Mouse (Mus musculus) G1E (cell line): ENCODE data around the gene Unc50. TPM values are rescaled to one million over a fixed set of nuclear protein-coding genes. Genes with fewer than 3 reads are reported as not detected.
A peak's percentile ranks its signal among the peaks of the same experiment; 100 is the strongest.

Source experiments
- ATAC-seq: 2 replicates; pipeline ENCODE4 v1.8.0; 2016; ENCODE audit warnings: mild to moderate bottlenecking; ENCODE audit not compliant: insufficient number of reproducible peaks, poor library complexity, low FRiP score, severe bottlenecking; ENCODE audit errors: extremely low read depth
- DNase-seq: peaks from one replicate; pipeline ENCODE4 v3.0.0; 2012; ENCODE audit warnings: low spot score
- H3K27me3 ChIP-seq: 2 replicates; pipeline ENCODE4 v1.6.1; 2012; ENCODE audit warnings: mild to moderate bottlenecking, low read length, inconsistent platforms; ENCODE audit not compliant: insufficient read depth
- H3K36me3 ChIP-seq: replicated peaks from 2 replicates; pipeline ENCODE3; 2012; ENCODE audit warnings: mild to moderate bottlenecking, inconsistent platforms
- H3K4me1 ChIP-seq: 2 replicates; pipeline ENCODE4 v1.6.1; 2012; ENCODE audit warnings: low read depth, low read length, inconsistent platforms, mixed read lengths; ENCODE audit not compliant: insufficient read depth
- H3K4me3 ChIP-seq: 2 replicates; pipeline ENCODE4 v1.5.1; 2012; ENCODE audit warnings: low read depth, mild to moderate bottlenecking, inconsistent platforms, low read length, moderate library complexity, mixed read lengths
- H3K9me3 ChIP-seq: replicated peaks from 2 replicates; pipeline ENCODE4 v1.6.1; 2012; ENCODE audit warnings: inconsistent platforms
- CTCF ChIP-seq: IDR thresholded peaks from 2 replicates; pipeline ENCODE4 v1.5.1; 2012; ENCODE audit warnings: low read depth, low read length, inconsistent platforms, mixed read lengths
- GATA1 ChIP-seq: IDR thresholded peaks from 2 replicates; pipeline ENCODE4 v1.6.1; 2012; ENCODE audit warnings: borderline replicate concordance, low read length, inconsistent platforms, mixed read lengths
- GATA2 ChIP-seq: IDR thresholded peaks from 2 replicates; pipeline ENCODE4 v1.6.1; 2012; ENCODE audit warnings: low read depth, low read length, inconsistent platforms, borderline replicate concordance
- POLR2AphosphoS5 ChIP-seq: IDR thresholded peaks from 2 replicates; pipeline ENCODE4 v1.6.1; 2012; ENCODE audit warnings: low read depth, low read length, inconsistent platforms; ENCODE audit not compliant: insufficient replicate concordance
- TAL1 ChIP-seq: conservative IDR thresholded peaks from 2 replicates; pipeline ENCODE4 v1.6.1; 2012; ENCODE audit warnings: low read depth, low read length, inconsistent platforms, mixed read lengths
- polyA plus RNA-seq: library from polyadenylated mRNA; stranded (reverse); fragments of >175 nt; gene quantifications from 2 replicates; pipeline ENCODE4 v1.2.3, GENCODE M21; 2012
- total RNA-seq, 2 experiments: library from RNA; stranded (forward) in 1 of 2; stranded (reverse) in 1 of 2; fragments of 200-1000 nt in 1 of 2; fragments of >200 nt in 1 of 2; fragmentation: Nextera tagmentation in 1 of 2; gene quantifications; 2 replicates each; pipeline ENCODE4 v1.2.3; 2014 to 2017

The Unc50 gene
- total and polyA plus RNA-seq, 3 experiments: 39.7 to 119 (median 44.7) TPM

DNA sequence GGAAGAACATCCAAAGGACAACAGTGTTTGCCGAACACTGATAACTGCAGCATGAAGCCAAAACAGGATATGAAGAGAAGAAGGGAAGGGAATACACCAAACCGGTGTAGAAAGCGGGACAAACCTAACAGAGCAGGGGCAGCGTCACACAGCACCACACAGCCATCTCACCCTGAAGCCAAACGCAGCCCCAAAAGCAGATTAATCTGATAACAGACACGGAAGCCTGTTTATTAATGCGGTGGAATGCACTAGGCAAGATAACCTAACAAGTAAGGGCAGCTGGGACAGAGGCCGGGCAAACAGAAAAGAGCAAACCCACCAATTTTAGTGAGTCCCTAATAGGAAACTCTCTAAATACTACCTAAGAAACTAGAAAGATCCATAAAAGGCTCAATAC, 49.8 kb downstream of the Unc50 start:
- Histone ChIP-seq H3K4me1 (peaks cover 77% of the 10 kb centered on the region), H3K4me3 (peak overlapping the region; percentile 31; the same call in 1 of the 2 replicates), H3K36me3 (peaks cover 48% of the 10 kb centered on the region), H3K27me3 (no peaks in the 10 kb centered on the region), H3K9me3 (peaks cover 2% of the 10 kb centered on the region)
- ATAC-seq: peak; percentile 41
- no peak for DNase-seq
- TF ChIP-seq GATA1 (no peak), TAL1 (peak; percentile 57; the same call in 1 of the 2 replicates)

DNA sequence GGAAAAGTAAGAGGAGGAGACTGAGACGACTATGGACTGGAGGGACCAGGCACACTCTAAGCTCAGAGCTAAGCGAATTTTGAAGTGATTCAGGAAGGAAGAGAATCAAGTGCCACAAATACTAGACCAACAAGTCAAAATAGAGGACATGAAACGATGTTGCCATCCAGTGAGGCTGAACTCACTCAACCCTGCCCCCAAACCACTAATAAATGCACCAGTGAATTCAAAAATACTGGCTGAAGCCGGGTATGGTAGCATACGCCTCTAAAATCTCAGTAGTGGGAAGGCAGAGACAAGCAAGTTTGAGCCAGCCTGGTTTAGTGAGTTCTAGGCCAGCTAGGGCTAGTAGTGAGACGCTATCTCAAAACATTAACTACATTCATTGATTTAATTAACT, 50.8 kb downstream of the Unc50 start:
- ATAC-seq (no peak), DNase-seq (no peak)
- Histone ChIP-seq H3K36me3 (peaks cover 52% of the 10 kb centered on the region), H3K4me1 (peaks cover 71% of the 10 kb centered on the region), H3K9me3 (peaks cover 2% of the 10 kb centered on the region), H3K27me3 (no peaks in the 10 kb centered on the region), H3K4me3 (peak overlapping the region; percentile 11; the same call in 1 of the 2 replicates)
- no peak for TF ChIP-seq GATA1
- no peak for TF ChIP-seq CTCF

DNA sequence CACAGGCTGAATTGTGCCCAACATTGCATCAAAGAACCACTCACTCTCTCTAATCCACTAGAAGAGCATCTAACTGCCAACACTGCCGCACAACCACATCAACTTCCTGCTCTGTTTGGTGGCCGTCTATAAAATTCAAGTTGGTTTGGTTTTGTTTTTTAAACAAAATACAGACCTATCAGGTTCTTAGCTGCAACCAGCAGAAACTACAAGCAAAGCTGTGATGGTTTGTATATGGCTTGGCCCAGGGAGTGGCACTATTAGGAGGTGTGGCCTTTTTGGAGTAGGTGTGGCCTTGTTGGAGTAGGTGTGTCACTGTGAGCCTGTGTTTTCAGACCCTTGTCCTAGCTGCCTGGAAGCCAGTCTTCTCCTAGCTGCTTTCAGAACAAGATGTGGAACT, 51.4 kb downstream of the Unc50 start:
- H3K36me3 ChIP-seq: peaks cover 53% of the 10 kb centered on the region
- H3K27me3 ChIP-seq: no peaks in the 10 kb centered on the region
- no peak for DNase-seq
- ATAC-seq: no peak
- H3K4me3 ChIP-seq: no peak overlapping the region
- TF ChIP-seq TAL1 (no peak), GATA2 (no peak), GATA1 (no peak), CTCF (no peak), POLR2AphosphoS5 (no peak)
- H3K9me3 ChIP-seq: peaks cover 2% of the 10 kb centered on the region
- peaks cover 67% of the 10 kb centered on the region for H3K4me1 ChIP-seq

DNA sequence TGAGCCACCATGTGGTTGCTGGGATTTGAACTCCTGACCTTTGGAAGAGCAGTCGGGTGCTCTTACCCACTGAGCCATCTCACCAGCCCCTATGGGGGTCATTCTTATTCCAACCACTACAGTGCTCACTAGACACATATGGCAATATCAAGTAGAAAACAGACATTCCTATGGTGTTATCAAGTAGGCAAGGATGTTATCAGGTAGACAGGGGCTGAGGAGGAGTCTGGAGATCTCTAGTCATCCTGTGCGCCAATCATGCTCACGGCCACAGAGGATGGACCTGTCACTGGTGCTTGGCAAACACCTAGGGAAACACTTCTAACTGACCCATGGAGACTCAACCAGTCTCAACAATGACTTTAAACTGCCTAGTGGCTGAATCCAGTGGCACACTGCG, 54.7 kb downstream of the Unc50 start:
- Histone ChIP-seq H3K4me3 (no peak overlapping the region), H3K27me3 (no peaks in the 10 kb centered on the region), H3K9me3 (peaks cover 2% of the 10 kb centered on the region), H3K36me3 (peaks cover 79% of the 10 kb centered on the region), H3K4me1 (peaks cover 52% of the 10 kb centered on the region)
- TF ChIP-seq POLR2AphosphoS5: no peak
- no peak for TF ChIP-seq GATA2
- no peak for TF ChIP-seq TAL1
- no peak for TF ChIP-seq CTCF
- TF ChIP-seq GATA1: no peak
- ATAC-seq (no peak), DNase-seq (no peak)

GRCm38 (mm10) chr1:37486439-37486838, 56.5 kb downstream of the Unc50 start:
- TF ChIP-seq TAL1 (no peak), GATA2 (no peak), POLR2AphosphoS5 (no peak), GATA1 (no peak), CTCF (no peak)
- Histone ChIP-seq H3K9me3 (peaks cover 2% of the 10 kb centered on the region), H3K36me3 (peaks cover 85% of the 10 kb centered on the region), H3K4me1 (peaks cover 47% of the 10 kb centered on the region), H3K4me3 (no peak overlapping the region), H3K27me3 (no peaks in the 10 kb centered on the region)
- ATAC-seq: peak; percentile 36; the same call in 1 of the 2 replicates
- no peak for DNase-seq

- DNase-seq: no peak
- Histone ChIP-seq H3K9me3 (no peaks in the 10 kb centered on the region), H3K4me3 (no peak overlapping the region), H3K36me3 (peaks cover 84% of the 10 kb centered on the region), H3K4me1 (peaks cover 47% of the 10 kb centered on the region), H3K27me3 (no peaks in the 10 kb centered on the region)
- no peak for TF ChIP-seq TAL1
- TF ChIP-seq GATA1: no peak
- TF ChIP-seq GATA2: no peak
- no peak for ATAC-seq
Measured at GRCm38 (mm10) chr1:37486994-37487393, 57.1 kb downstream of the Unc50 start.

DNA sequence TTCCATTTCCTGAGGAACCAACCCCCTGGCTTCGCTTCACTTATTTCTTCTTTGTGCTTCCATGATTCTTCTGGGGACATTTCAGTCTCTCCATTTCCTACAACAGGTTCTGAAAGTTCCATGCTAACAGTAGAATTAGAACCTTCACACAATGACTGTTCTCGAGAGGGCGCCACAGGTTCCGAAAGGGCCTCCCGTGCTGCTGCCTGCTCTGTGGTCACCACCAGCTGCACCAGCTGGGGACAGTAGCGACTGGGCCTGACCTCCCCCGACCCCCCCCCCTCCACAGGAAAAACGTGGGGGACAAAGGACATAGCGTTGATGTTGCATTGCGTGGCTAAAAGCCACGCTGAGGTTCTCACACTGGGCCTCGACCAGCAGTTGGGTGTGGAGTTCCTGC, 58.6 kb downstream of the Unc50 start:
- H3K27me3 ChIP-seq: no peaks in the 10 kb centered on the region
- no peaks in the 10 kb centered on the region for H3K9me3 ChIP-seq
- ATAC-seq (no peak), DNase-seq (no peak)
- H3K4me3 ChIP-seq: no peak overlapping the region
- peaks cover 57% of the 10 kb centered on the region for H3K4me1 ChIP-seq
- TF ChIP-seq CTCF (no peak), POLR2AphosphoS5 (no peak), GATA2 (no peak), GATA1 (no peak), TAL1 (no peak)
- peaks cover 83% of the 10 kb centered on the region for H3K36me3 ChIP-seq

Other genes starting within 250 kb of the Unc50 start
- not detected in 2 replicates for gene Cnga3, start 215.7 kb upstream of the Unc50 start, total RNA-seq (2014; fragmentation: Nextera tagmentation)
- gene Cnga3, start 215.7 kb upstream of the Unc50 start, total RNA-seq (2017): 0.11 and 0.35 TPM in 2 replicates
- not detected in 2 replicates for gene Cnga3, start 215.7 kb upstream of the Unc50 start, polyA plus RNA-seq
- gene Inpp4a, start 130.3 kb upstream of the Unc50 start, total RNA-seq (2014; fragmentation: Nextera tagmentation): 4.2 and 6.2 TPM in 2 replicates
- gene Inpp4a, start 130.3 kb upstream of the Unc50 start, total RNA-seq (2017): 5.4 and 6.1 TPM in 2 replicates
- 2.9 and 4.5 TPM in 2 replicates for gene Inpp4a, start 130.3 kb upstream of the Unc50 start, polyA plus RNA-seq
- gene Coa5, start within 50 bp of the Unc50 start, total RNA-seq (2014; fragmentation: Nextera tagmentation): 137 and 145 TPM in 2 replicates
- gene Coa5, start within 50 bp of the Unc50 start, total RNA-seq (2017): 117 and 124 TPM in 2 replicates
- 18.9 and 24.7 TPM in 2 replicates for gene Coa5, start within 50 bp of the Unc50 start, polyA plus RNA-seq
- 38.8 and 44.0 TPM in 2 replicates for gene Mgat4a, start 110.9 kb downstream of the Unc50 start, total RNA-seq (2014; fragmentation: Nextera tagmentation)
- gene Mgat4a, start 110.9 kb downstream of the Unc50 start, total RNA-seq (2017): 24.8 and 28.0 TPM in 2 replicates
- gene Mgat4a, start 110.9 kb downstream of the Unc50 start, polyA plus RNA-seq: 1.3 and 2.9 TPM in 2 replicates